12 mouse cellular contexts compared by ENCODE assay signal in genomic region chr2:171846826-171847492, GRCm38 (mm10).
DNase-seq lines count a peak whose midpoint lies in the region; ATAC-seq lines count a peak whose summit lies in the region.
"Had no signal": no experiment of that assay in that cellular context is flagged by ENCODE, and none has a peak within 500 bp of the region (broad histone marks: within the 10 kb centered on the region; RNA-seq: fewer than 3 reads in every experiment).

No protein-coding gene starts in this region.

- no peak overlapping the region for H3K9ac ChIP-seq in hindbrain, embryonic 11.5 days (ENCODE audit: low read depth, low read length)
- no peak overlapping the region for H3K9ac ChIP-seq in hindbrain, embryonic 14.5 days
- H3K9ac ChIP-seq: embryonic facial prominence, embryonic 12.5 days had no signal

- H3K9me3 ChIP-seq in hindbrain, embryonic 11.5 days (ENCODE audit: control insufficient read depth, low read length): no peaks in the 10 kb centered on the region
- H3K9me3 ChIP-seq in hindbrain, embryonic 10.5 days: no peaks in the 10 kb centered on the region; the same call in 1 of the 2 replicates
- H3K9me3 ChIP-seq in hindbrain, embryonic 14.5 days (ENCODE audit: control insufficient read depth, low read length): no peaks in the 10 kb centered on the region
- H3K9me3 ChIP-seq: embryonic facial prominence, embryonic 12.5 days had no signal

- ATAC-seq in hindbrain, embryonic 11.5 days (ENCODE audit: low FRiP score): 0 out of 2 replicates have a peak, but pooled peaks have one; percentile 38
- peak; percentile 59; the same call in 1 of the 2 replicates for ATAC-seq in hindbrain, embryonic 14.5 days (ENCODE audit: low FRiP score)
- ATAC-seq: activated CD4-positive, CD25-positive, alpha-beta regulatory T cell, adult 4 months had no signal

- no peaks in the 10 kb centered on the region for H3K36me3 ChIP-seq in hindbrain, embryonic 11.5 days (ENCODE audit: control insufficient read depth, insufficient read depth, low read length)
- H3K36me3 ChIP-seq in hindbrain, embryonic 10.5 days: no peaks in the 10 kb centered on the region
- no peaks in the 10 kb centered on the region for H3K36me3 ChIP-seq in hindbrain, embryonic 14.5 days (replicated peaks; ENCODE audit: control insufficient read depth, insufficient read depth)
- H3K36me3 ChIP-seq: embryonic facial prominence, embryonic 12.5 days had no signal

- peak; percentile 19 for DNase-seq in hindbrain, embryonic 11.5 days (ENCODE audit: low spot score)
- DNase-seq in hindbrain, embryonic 10.5 days (ENCODE audit: low spot score): no peak
- DNase-seq in MN1 (ENCODE audit: low spot score): peak; percentile 14
- DNase-seq in cerebellum, postnatal 4 days (ENCODE audit: low spot score in 2 of 2): peak; percentile 43 to 79
- DNase-seq in hindbrain, embryonic 14.5 days (ENCODE audit: low spot score): peak; percentile 74
- DNase-seq in testis, postnatal 10 days (ENCODE audit: low spot score): no peak
- DNase-seq in kidney, adult 9 months: no peak
- DNase-seq in spleen, postnatal 10 days (ENCODE audit: low spot score in 2 of 2): no peak
- DNase-seq: kidney, postnatal 25 days; thymus, adult 18-20 months had no signal

- no peak overlapping the region for H3K4me2 ChIP-seq in hindbrain, embryonic 11.5 days (replicated peaks; ENCODE audit: low read depth, low read length)
- no peak overlapping the region for H3K4me2 ChIP-seq in hindbrain, embryonic 14.5 days (replicated peaks)
- H3K4me2 ChIP-seq: embryonic facial prominence, embryonic 12.5 days had no signal

- no peaks in the 10 kb centered on the region for H3K4me1 ChIP-seq in hindbrain, embryonic 11.5 days (replicated peaks; ENCODE audit: control insufficient read depth, insufficient read depth, low read length)
- peaks cover 8% of the 10 kb centered on the region; the same call in 1 of the 2 replicates for H3K4me1 ChIP-seq in hindbrain, embryonic 10.5 days (replicated peaks)
- no peaks in the 10 kb centered on the region for H3K4me1 ChIP-seq in hindbrain, embryonic 14.5 days (replicated peaks; ENCODE audit: control insufficient read depth, insufficient read depth, low read length)
- H3K4me1 ChIP-seq: embryonic facial prominence, embryonic 12.5 days had no signal

- 29% methylated on average over 4 of the region's 4 CpGs for WGBS in hindbrain, embryonic 11.5 days
- 37% methylated on average over 4 of the region's 4 CpGs for WGBS in hindbrain, embryonic 10.5 days
- WGBS in hindbrain, embryonic 14.5 days: 26% methylated on average over 4 of the region's 4 CpGs

- no peak overlapping the region; the same call in 1 of the 2 replicates for H3K27ac ChIP-seq in hindbrain, embryonic 11.5 days (ENCODE audit: low read depth, low read length)
- H3K27ac ChIP-seq in hindbrain, embryonic 10.5 days: no peak overlapping the region
- H3K27ac ChIP-seq in hindbrain, embryonic 14.5 days: no peak overlapping the region
- H3K27ac ChIP-seq: embryonic facial prominence, embryonic 12.5 days had no signal

- no peaks in the 10 kb centered on the region for H3K27me3 ChIP-seq in hindbrain, embryonic 11.5 days (ENCODE audit: control insufficient read depth, insufficient read depth, low read length)
- no peaks in the 10 kb centered on the region for H3K27me3 ChIP-seq in hindbrain, embryonic 10.5 days (ENCODE audit: insufficient read depth, poor library complexity, severe bottlenecking)
- H3K27me3 ChIP-seq in hindbrain, embryonic 14.5 days (ENCODE audit: control insufficient read depth, insufficient read depth, low read length): no peaks in the 10 kb centered on the region
- H3K27me3 ChIP-seq: embryonic facial prominence, embryonic 12.5 days had no signal

- H3K4me3 ChIP-seq in hindbrain, embryonic 11.5 days (ENCODE audit: low read depth, low read length): no peak overlapping the region
- no peak overlapping the region for H3K4me3 ChIP-seq in hindbrain, embryonic 10.5 days
- no peak overlapping the region for H3K4me3 ChIP-seq in hindbrain, embryonic 14.5 days (replicated peaks; ENCODE audit: low read length)
- H3K4me3 ChIP-seq: embryonic facial prominence, embryonic 12.5 days had no signal

Comparison
In these comparisons a context has a peak if more than half of its experiments do, and no peak if none do; other contexts are left out.
1. DNase-seq: peak in hindbrain, embryonic 11.5 days (single experiment), MN1 (single experiment), cerebellum, postnatal 4 days (2 of 2) and hindbrain, embryonic 14.5 days (single experiment); none in hindbrain, embryonic 10.5 days (single experiment), testis, postnatal 10 days (single experiment), kidney, adult 9 months (single experiment) and spleen, postnatal 10 days (0 of 2).